Mouse (Mus musculus): ENCODE data around the gene Arl4a.
A peak's percentile ranks its signal among the peaks of the same experiment; 100 is the strongest.

Arl4a gene

DNA sequence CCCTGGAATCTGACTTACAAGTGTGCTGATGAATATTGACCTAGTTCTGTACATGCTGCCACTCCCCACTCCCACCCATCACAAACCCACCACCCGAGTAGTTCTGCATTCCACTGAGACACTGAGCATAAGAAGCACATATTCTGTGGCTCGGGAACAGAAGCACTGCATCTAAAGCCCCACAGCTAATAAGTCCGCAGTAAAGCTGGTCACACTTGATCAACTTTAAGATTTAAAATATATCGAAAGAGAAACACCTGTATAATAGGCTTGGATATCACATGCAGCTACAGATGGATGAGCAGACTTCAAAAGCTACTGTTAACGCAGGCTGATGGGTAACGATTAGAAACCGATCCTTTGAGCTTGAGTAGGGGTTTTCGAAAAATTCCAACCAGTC, 78.7 kb downstream of the Arl4a start:
- no peak for DNase-seq (ENCODE audit: low spot score in 2 of 2)

DNA sequence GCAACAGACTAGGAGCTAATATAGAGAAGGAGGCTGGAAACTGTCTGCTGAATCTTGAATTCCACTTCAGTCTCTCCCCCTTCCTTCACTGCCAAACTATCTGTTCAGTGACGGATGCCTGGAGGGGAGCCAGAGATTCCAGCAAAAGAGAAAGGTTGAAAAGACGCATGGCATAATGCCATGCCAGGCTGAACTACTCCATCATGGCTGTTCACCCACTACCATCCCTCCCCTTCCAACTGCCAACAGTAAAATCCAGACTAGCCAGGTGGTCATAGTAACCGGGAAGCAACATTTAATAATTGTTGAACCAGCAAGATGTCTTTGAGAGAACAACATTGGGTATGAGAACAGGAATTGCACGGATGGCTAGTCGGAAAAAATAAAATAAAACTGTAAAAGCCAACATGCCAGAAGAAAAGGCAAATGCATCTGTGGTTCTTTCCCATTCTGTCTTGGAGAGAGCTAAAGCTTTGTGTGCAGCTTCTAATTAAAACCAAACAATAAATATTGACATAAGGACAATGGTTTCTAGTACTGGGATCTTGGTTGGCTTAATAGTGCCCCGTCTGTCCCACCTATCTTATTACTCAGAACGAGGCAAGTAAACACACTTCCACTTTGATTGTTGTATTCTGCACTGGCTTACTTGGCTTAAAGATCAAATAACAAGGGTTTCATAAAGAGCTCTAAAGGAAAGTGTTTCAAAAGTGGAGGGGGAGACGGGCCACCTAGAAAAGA, 79.7 kb downstream of the Arl4a start:
- DNase-seq (ENCODE audit: low spot score in 2 of 2): no peak

DNA sequence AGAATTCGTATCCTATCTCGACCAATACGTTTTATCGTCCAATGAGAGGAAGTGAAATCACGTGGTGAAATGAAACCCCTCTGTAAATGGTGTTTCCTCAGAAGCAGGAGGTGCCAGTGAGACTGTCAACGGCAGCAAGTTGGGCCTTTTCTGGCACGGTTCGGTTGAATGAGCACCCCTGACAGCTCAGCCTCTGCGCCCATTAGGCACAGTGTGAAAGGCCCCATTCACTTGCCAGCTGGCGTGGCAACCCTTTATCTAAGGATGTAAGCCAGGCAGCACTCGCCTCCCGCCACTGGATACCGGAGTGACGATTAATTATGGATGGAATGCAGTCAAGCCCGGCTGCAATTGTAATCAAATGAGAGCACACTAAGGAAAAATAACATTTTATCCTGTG, 81.4 kb downstream of the Arl4a start:
- DNase-seq (ENCODE audit: low spot score in 2 of 2): peak in 1 of 2 experiments; percentile 39
